Mouse (Mus musculus): ENCODE measurements at regions not wholly inside any gene's neighbourhood (a gene's known extent, or its start where the extent isn't known, plus 50 kb on each side); places are given as distances from the start of the nearest gene placed in this dataset.

DNA sequence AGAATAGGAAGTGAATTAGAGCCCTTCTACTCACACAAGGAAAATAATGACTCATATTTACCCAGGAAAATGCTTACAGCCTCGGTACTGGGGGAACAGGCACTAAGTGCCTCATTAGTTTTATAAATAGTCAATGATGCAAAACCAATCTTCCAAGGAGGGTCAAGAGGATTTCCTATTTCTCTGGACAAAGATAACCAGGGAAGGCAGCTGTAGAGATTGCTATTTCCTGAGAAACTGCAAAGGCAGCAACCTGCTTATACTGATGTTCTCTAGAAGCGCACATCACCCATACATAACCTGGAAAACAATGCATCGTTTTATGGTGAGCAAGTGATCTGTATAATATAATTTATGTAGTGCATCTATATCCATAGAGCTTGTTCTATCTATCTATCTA is 201.3 kb upstream of the Sash1 start:
- no peak for TF ChIP-seq POLR2A (IDR thresholded peaks at IDR 0.05; ENCODE audit: borderline replicate concordance, low read depth, low read length)
- no peak for TF ChIP-seq CTCF (IDR thresholded peaks at IDR 0.05; ENCODE audit: low read depth, low read length)
